Comparison of ENCODE assay signal across 8 mouse cellular contexts in the genomic region with DNA sequence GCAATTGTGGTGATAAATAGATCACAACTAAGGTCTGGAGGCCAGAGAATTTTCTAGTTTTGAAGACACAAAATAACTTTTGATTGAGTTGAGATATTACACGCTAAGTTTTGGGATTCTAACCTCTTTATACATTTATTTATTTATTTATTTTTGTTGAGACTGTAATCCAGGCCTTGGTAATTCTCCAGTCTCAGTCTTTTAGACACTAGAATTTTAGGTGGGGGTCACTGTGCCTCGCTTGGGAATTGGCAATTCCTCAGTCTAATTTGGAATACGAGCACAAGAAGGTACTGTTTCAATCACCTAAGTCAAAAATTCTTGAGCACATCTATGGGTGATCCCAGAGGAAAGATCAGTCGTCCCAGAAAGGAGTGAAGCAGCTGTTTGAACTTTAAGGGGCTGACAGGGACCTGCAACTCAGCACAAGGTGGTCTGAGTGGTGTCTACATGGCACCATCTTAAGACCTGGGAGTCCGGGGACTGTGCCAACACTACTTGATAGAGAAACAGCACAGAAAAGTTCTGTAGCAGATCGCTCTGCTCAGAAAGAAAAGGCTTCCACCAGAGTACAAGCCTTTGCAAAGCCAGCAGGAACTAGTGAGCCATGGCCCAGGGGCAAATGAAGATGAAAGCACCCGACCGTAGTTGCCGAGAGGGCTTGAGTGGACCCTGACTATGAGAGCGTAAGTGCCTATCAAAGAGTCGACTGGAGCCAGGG. TPM values are rescaled to one million over a fixed set of nuclear protein-coding genes. Genes with fewer than 3 reads are reported as not detected.
DNase-seq lines count a peak whose midpoint lies in the region; ATAC-seq lines count a peak whose summit lies in the region.

No protein-coding gene starts in this region.

- no peaks in the 10 kb centered on the region for H3K36me3 ChIP-seq in forebrain, embryonic 11.5 days (ENCODE audit: control insufficient read depth, insufficient read depth, low read length)
- H3K36me3 ChIP-seq in lung, embryonic 16.5 days (ENCODE audit: control insufficient read depth, insufficient read depth, low read length) = peaks cover 2% of the 10 kb centered on the region
- no peaks in the 10 kb centered on the region; the same call in 1 of the 2 replicates for H3K36me3 ChIP-seq in stomach, embryonic 16.5 days (ENCODE audit: control insufficient read depth, insufficient read depth, low read length)

- no peak overlapping the region for H3K27ac ChIP-seq in forebrain, embryonic 11.5 days (ENCODE audit: low read depth, low read length)
- H3K27ac ChIP-seq in lung, embryonic 16.5 days (ENCODE audit: low read length) = 0 out of 2 replicates have a peak overlapping the region, but pooled peaks have one; percentile 15
- peak overlapping the region; percentile 26; the same call in 1 of the 2 replicates for H3K27ac ChIP-seq in stomach, embryonic 16.5 days (ENCODE audit: low read length)

- H3K4me2 ChIP-seq in forebrain, embryonic 11.5 days (ENCODE audit: low read depth, low read length, severe bottlenecking) = peak overlapping the region; percentile 65
- H3K4me2 ChIP-seq in lung, embryonic 16.5 days (ENCODE audit: low read depth, low read length) = peak overlapping the region; percentile 80
- H3K4me2 ChIP-seq in stomach, embryonic 16.5 days (ENCODE audit: low read depth, low read length) = peak overlapping the region; percentile 95

- WGBS in forebrain, embryonic 11.5 days = 36% methylated on average over 11 of the region's 11 CpGs
- WGBS in lung, embryonic 16.5 days = 30% methylated on average over 11 of the region's 11 CpGs
- 34% methylated on average over 11 of the region's 11 CpGs for WGBS in stomach, embryonic 16.5 days

- H3K9ac ChIP-seq in forebrain, embryonic 11.5 days (ENCODE audit: low read length) = peak overlapping the region; percentile 76
- H3K9ac ChIP-seq in lung, embryonic 16.5 days (ENCODE audit: low read length) = peak overlapping the region; percentile 74
- H3K9ac ChIP-seq in stomach, embryonic 16.5 days (ENCODE audit: low read length) = peak overlapping the region; percentile 82

- ATAC-seq in forebrain, embryonic 11.5 days (replicated peaks; ENCODE audit: low FRiP score) = peak; percentile 68
- peak; percentile 9 for ATAC-seq in inflammation-experienced regulatory T-cells, adult 6 months
- peak; percentile 59; the same call in 1 of the 2 replicates for ATAC-seq in lung, embryonic 16.5 days (ENCODE audit: low read depth)
- ATAC-seq in stomach, embryonic 16.5 days (ENCODE audit: insufficient read depth, low FRiP score) = peak; percentile 45

- peak; percentile 17 to 18 for DNase-seq in layer of hippocampus, postnatal 10 days (ENCODE audit: low spot score in 2 of 2)
- no peak for DNase-seq in layer of hippocampus, postnatal 36 days
- peak; percentile 12 for DNase-seq in c-Kit-negative CD71-positive TER-119-positive erythroid progenitor cells, embryonic 14.5 days (ENCODE audit: low read depth, low spot score)
- no peak for DNase-seq in forebrain, embryonic 11.5 days (ENCODE audit: low spot score)
- DNase-seq in right cerebral cortex, adult 18-20 months = no peak

- H3K4me1 ChIP-seq in forebrain, embryonic 11.5 days (replicated peaks; ENCODE audit: control insufficient read depth, insufficient read depth, low read length) = peaks cover 2% of the 10 kb centered on the region; the same call in 1 of the 2 replicates
- H3K4me1 ChIP-seq in lung, embryonic 16.5 days (replicated peaks; ENCODE audit: control insufficient read depth, insufficient read depth, low read length) = peaks cover 8% of the 10 kb centered on the region
- peaks cover 4% of the 10 kb centered on the region; the same call in 1 of the 2 replicates for H3K4me1 ChIP-seq in stomach, embryonic 16.5 days (ENCODE audit: control insufficient read depth, insufficient read depth, low read length)

- H3K27me3 ChIP-seq in forebrain, embryonic 11.5 days (ENCODE audit: control insufficient read depth, insufficient read depth, low read length) = no peaks in the 10 kb centered on the region
- H3K27me3 ChIP-seq in lung, embryonic 16.5 days (ENCODE audit: control insufficient read depth, insufficient read depth, low read depth, low read length) = no peaks in the 10 kb centered on the region
- no peaks in the 10 kb centered on the region for H3K27me3 ChIP-seq in stomach, embryonic 16.5 days (ENCODE audit: control insufficient read depth, insufficient read depth, low read length)

- H3K4me3 ChIP-seq in forebrain, embryonic 11.5 days (ENCODE audit: low read depth, low read length) = peak overlapping the region; percentile 81
- peak overlapping the region; percentile 86 for H3K4me3 ChIP-seq in lung, embryonic 16.5 days (ENCODE audit: low read length)
- peak overlapping the region; percentile 85 for H3K4me3 ChIP-seq in stomach, embryonic 16.5 days (replicated peaks; ENCODE audit: low read length)

- H3K9me3 ChIP-seq in forebrain, embryonic 11.5 days (ENCODE audit: control insufficient read depth, low read length) = no peaks in the 10 kb centered on the region
- H3K9me3 ChIP-seq in lung, embryonic 16.5 days (ENCODE audit: control insufficient read depth, low read length) = no peaks in the 10 kb centered on the region
- H3K9me3 ChIP-seq in stomach, embryonic 16.5 days (replicated peaks; ENCODE audit: control insufficient read depth, low read length) = no peaks in the 10 kb centered on the region

RNA-seq across cellular contexts. Expression of gene Nol10, which starts 0.8 kb away (rescaled TPM):
- 10 to 100 TPM; 22.7 to 22.8 TPM for total RNA-seq in layer of hippocampus, postnatal 10 days (2021)
- 10 to 100 TPM; 19.7 to 20.9 TPM for total RNA-seq in layer of hippocampus, postnatal 36 days (2021)
- 33.7 and 36.1 TPM in 2 replicates for polyA plus RNA-seq in forebrain, embryonic 11.5 days (2014; fragmentation: Nextera tagmentation; extraction: Ambion mirVana)
- 10 to 100 TPM; 27.7 to 35.0 (median 33.4) TPM for polyA plus RNA-seq in inflammation-experienced regulatory T-cells, adult 6 months (2017; shearing (Covaris generic))
- 20.8 TPM in 2 replicates for polyA plus RNA-seq in lung, embryonic 16.5 days (2015; fragmentation: Nextera tagmentation; extraction: Ambion mirVana)
- 17.0 and 18.3 TPM in 2 replicates for polyA plus RNA-seq in stomach, embryonic 16.5 days (2015; fragmentation: Nextera tagmentation; extraction: Ambion mirVana)

RNA-seq across cellular contexts. Expression of gene Atp6v1c2, which starts 18.3 kb away (rescaled TPM):
- total RNA-seq in layer of hippocampus, postnatal 10 days (2021) = 1 to 10 TPM; 2.6 to 4.0 TPM
- 1 to 10 TPM; 2.8 to 4.2 TPM for total RNA-seq in layer of hippocampus, postnatal 36 days (2021)
- 0.39 and 0.96 TPM in 2 replicates for polyA plus RNA-seq in forebrain, embryonic 11.5 days (2014; fragmentation: Nextera tagmentation; extraction: Ambion mirVana)
- polyA plus RNA-seq in inflammation-experienced regulatory T-cells, adult 6 months (2017; shearing (Covaris generic)) = under 1 TPM in 1 of 3 experiments, not detected in 2; 0.35 TPM
- polyA plus RNA-seq in lung, embryonic 16.5 days (2015; fragmentation: Nextera tagmentation; extraction: Ambion mirVana) = 6.1 and 8.0 TPM in 2 replicates
- 0.88 and 1.4 TPM in 2 replicates for polyA plus RNA-seq in stomach, embryonic 16.5 days (2015; fragmentation: Nextera tagmentation; extraction: Ambion mirVana)

Comparison
In these comparisons a context has a peak if more than half of its experiments do, and no peak if none do; other contexts are left out.
1. DNase-seq: peak in layer of hippocampus, postnatal 10 days (2 of 2) and c-Kit-negative CD71-positive TER-119-positive erythroid progenitor cells, embryonic 14.5 days (single experiment); none in layer of hippocampus, postnatal 36 days (0 of 2), forebrain, embryonic 11.5 days (single experiment) and right cerebral cortex, adult 18-20 months (single experiment).
2. ATAC-seq: peak in every context shown above with its lines; median percentile 68 in forebrain, embryonic 11.5 days; 59 in lung, embryonic 16.5 days; 45 in stomach, embryonic 16.5 days; 9 in inflammation-experienced regulatory T-cells, adult 6 months.
3. Peak in every context shown above with its lines, with median percentiles within 50 percentile points of each other: H3K4me2 ChIP-seq, H3K4me3 ChIP-seq and H3K9ac ChIP-seq.